Mouse (Mus musculus) limb, embryonic 13.5 days (tissue): ENCODE data around the gene Kansl1. TPM values are rescaled to one million over a fixed set of nuclear protein-coding genes. Genes with fewer than 3 reads are reported as not detected.

Experiments
- ATAC-seq: fragments of 200-750 bp; cut with Nextera tagmentation; 2 replicates; pipeline ENCODE4 v1.8.0; 2017; ENCODE audit warnings: low read depth, moderate number of reproducible peaks, moderate TSS enrichment; ENCODE audit not compliant: low FRiP score
- H3K27ac ChIP-seq: fragments of 300-500 bp; sonication (generic); 2 replicates; pipeline ENCODE4 v1.5.1; 2015; ENCODE audit warnings: inconsistent platforms, mild to moderate bottlenecking, moderate library complexity
- H3K27me3 ChIP-seq: fragments of 300-500 bp; sonication (generic); 2 replicates; pipeline ENCODE4 v1.6.1; 2015; ENCODE audit warnings: mild to moderate bottlenecking, inconsistent platforms
- H3K36me3 ChIP-seq: fragments of 300-500 bp; sonication (generic); 2 replicates; pipeline ENCODE4 v1.6.1; 2015; ENCODE audit warnings: inconsistent platforms, mild to moderate bottlenecking, moderate library complexity
- H3K4me1 ChIP-seq: fragments of 300-500 bp; sonication (generic); 2 replicates; pipeline ENCODE4 v1.6.1; 2015; ENCODE audit warnings: inconsistent platforms
- H3K4me2 ChIP-seq: fragments of 300-500 bp; sonication (generic); replicated peaks from 2 replicates; pipeline ENCODE4 v1.6.1; 2015; ENCODE audit warnings: inconsistent platforms, mild to moderate bottlenecking, moderate library complexity
- H3K4me3 ChIP-seq: fragments of 300-500 bp; sonication (generic); 2 replicates; pipeline ENCODE4 v1.5.1; 2015; ENCODE audit warnings: moderate library complexity, mild to moderate bottlenecking, inconsistent platforms
- H3K9ac ChIP-seq: fragments of 300-500 bp; sonication (generic); 2 replicates; pipeline ENCODE4 v1.6.1; 2015; ENCODE audit warnings: mild to moderate bottlenecking, inconsistent platforms
- H3K9me3 ChIP-seq: fragments of 300-500 bp; sonication (generic); 2 replicates; pipeline ENCODE4 v1.6.1; 2016; ENCODE audit warnings: inconsistent platforms
- WGBS: fragments of 180-500 bp; shearing (Covaris S2); methylation state at CpG from one replicate; pipeline ENCODE4 v1.1.7; 2015; 5-methylcytosine and 5-hydroxymethylcytosine counted together
- polyA plus RNA-seq: library from polyadenylated mRNA; unstranded; fragments of >200 nt; fragmentation: Nextera tagmentation; extraction: Ambion mirVana; gene quantifications from 2 replicates; pipeline ENCODE4 v1.2.1, GENCODE M21; 2015

Kansl1 gene
- polyA plus RNA-seq, 1 experiment from 2014 or later = 30.1 TPM

DNA sequence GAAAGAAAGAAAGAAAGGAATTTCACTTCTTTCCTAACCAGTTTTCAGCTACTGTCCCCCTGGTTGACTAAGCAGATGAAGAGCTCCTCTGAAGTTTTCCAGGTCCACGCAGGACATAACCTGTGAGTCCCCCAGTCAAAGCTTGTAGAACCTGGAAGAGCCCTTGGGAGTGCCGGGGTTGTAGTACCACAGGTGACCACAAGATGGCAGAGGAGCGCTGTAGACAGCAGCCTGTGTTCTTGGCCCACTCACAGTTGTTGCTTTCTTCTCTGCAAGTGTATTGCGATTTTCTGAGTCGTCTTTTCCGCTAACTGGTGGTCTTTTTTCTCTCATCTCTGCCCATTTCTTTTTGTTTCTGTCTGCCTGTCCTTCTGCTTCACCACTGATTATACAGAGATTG is 153.0 kb downstream of the Kansl1 start:
- Histone ChIP-seq H3K4me1 (peaks cover 8% of the 10 kb centered on the region; the same call in 1 of the 2 replicates), H3K36me3 (no peaks in the 10 kb centered on the region), H3K27ac (no peak overlapping the region), H3K9ac (no peak overlapping the region), H3K4me3 (no peak overlapping the region), H3K4me2 (no peak overlapping the region), H3K9me3 (no peaks in the 10 kb centered on the region), H3K27me3 (peaks cover 28% of the 10 kb centered on the region)
- ATAC-seq = 0 out of 2 replicates have a peak, but pooled peaks have one; percentile 45
- 5% methylated on average over 6 of the region's 6 CpGs for WGBS

GRCm38 (mm10) chr11:104311643-104312042 is 157.0 kb downstream of the Kansl1 start:
- no peak overlapping the region for H3K4me3 ChIP-seq
- H3K27me3 ChIP-seq = peaks cover 35% of the 10 kb centered on the region
- H3K36me3 ChIP-seq = no peaks in the 10 kb centered on the region
- H3K9ac ChIP-seq = no peak overlapping the region
- no peaks in the 10 kb centered on the region for H3K9me3 ChIP-seq
- WGBS = 74% methylated on average over 7 of the region's 7 CpGs
- no peak overlapping the region for H3K27ac ChIP-seq
- no peak overlapping the region for H3K4me2 ChIP-seq
- no peak for ATAC-seq
- H3K4me1 ChIP-seq = 0 out of 2 replicates have a peak, but pooled peaks cover 9% of the 10 kb centered on the region

DNA sequence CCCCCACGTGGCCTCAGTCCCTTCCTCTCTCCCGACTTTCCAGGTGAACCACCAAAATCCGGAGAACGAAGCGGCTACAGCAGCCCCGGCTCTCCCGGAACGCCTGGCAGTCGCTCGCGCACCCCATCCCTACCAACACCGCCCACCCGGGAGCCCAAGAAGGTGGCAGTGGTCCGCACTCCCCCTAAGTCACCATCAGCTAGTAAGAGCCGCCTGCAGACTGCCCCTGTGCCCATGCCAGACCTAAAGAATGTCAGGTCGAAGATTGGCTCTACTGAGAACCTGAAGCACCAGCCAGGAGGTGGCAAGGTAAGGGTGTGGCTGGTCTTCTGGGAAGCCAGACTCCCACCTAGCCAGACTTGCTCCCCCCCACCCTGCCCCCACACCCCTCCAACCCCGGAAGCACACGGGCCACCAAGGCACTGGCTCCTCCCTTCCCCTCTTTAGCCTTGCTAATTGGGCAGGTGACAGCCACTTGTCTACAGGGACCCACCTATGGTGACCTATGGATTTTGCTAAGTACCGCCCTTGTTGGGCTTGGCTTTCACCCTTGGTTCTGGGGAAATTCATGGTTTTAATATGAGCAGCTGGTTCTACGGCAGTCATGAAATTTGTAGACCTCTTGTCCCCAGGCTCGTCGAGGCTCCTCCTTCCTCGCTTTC is 158.3 kb downstream of the Kansl1 start:
- Histone ChIP-seq H3K4me3 (peak overlapping the region; percentile 14), H3K27ac (no peak overlapping the region), H3K27me3 (peaks cover 35% of the 10 kb centered on the region)

DNA sequence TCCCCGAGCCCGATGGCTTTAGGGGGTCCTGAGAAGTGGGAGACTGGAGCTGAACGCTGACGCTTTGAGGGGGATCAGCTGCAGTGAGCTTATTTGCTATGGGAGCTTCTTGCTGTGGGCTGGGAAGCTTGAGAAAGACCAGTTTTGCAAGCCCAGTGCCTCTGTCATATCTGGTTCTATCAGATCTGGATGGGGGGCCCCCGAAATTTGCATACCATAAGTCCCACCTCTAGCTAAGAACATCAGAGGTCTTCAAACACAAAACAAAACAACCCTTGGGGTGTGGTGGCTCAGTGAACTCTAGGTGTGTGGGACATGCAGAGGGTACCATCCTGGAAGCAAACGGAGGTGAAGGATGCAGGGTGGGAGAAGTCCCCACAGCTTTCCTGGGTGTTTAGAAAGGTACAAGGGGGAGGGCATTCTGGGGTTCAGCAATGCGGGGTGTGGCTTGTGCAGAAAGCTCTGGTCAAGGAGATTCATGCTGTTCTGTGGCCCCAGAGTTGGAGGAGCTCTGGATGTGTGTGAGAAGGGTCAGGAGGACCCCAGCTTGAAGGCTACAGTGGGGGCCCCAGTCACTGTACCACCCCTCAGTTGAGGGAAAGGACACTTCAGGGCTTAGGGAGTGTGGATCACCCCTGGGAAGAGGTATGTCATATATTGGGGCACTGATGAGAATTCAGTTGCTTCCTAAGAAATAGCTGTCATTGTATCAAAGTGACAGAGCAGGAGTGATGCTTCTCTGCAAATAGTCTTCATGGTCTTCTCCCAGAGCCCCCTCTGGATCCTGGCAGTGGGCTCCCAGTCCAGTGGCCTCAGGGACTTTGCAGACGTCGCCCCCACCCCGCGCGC is 159.1 kb downstream of the Kansl1 start:
- Histone ChIP-seq H3K4me2 (peak overlapping the region; percentile 42), H3K4me3 (peak overlapping the region; percentile 14), H3K27ac (no peak overlapping the region), H3K9ac (peak overlapping the region; percentile 31), H3K4me1 (0 out of 2 replicates have a peak, but pooled peaks cover 9% of the 10 kb centered on the region), H3K36me3 (no peaks in the 10 kb centered on the region), H3K27me3 (peaks cover 35% of the 10 kb centered on the region), H3K9me3 (no peaks in the 10 kb centered on the region)
- no peak for ATAC-seq
- 33% methylated on average over 12 of the region's 12 CpGs for WGBS

More for the DNA sequence above, 158.3 kb downstream of the Kansl1 start:
- WGBS = 11% methylated on average over 23 of the region's 23 CpGs
- Histone ChIP-seq H3K4me2 (peak overlapping the region; percentile 42), H3K36me3 (no peaks in the 10 kb centered on the region), H3K9me3 (no peaks in the 10 kb centered on the region), H3K9ac (peak overlapping the region; percentile 31), H3K4me1 (0 out of 2 replicates have a peak, but pooled peaks cover 9% of the 10 kb centered on the region)
- ATAC-seq = no peak

GRCm38 (mm10) chr11:104307136-104307535 is 161.5 kb downstream of the Kansl1 start:
- Histone ChIP-seq H3K27me3 (peaks cover 35% of the 10 kb centered on the region), H3K27ac (no peak overlapping the region), H3K4me3 (no peak overlapping the region), H3K9me3 (no peaks in the 10 kb centered on the region), H3K9ac (no peak overlapping the region), H3K36me3 (no peaks in the 10 kb centered on the region), H3K4me1 (peaks cover 22% of the 10 kb centered on the region), H3K4me2 (no peak overlapping the region)
- ATAC-seq = no peak
- 68% methylated on average over 4 of the region's 4 CpGs for WGBS

DNA sequence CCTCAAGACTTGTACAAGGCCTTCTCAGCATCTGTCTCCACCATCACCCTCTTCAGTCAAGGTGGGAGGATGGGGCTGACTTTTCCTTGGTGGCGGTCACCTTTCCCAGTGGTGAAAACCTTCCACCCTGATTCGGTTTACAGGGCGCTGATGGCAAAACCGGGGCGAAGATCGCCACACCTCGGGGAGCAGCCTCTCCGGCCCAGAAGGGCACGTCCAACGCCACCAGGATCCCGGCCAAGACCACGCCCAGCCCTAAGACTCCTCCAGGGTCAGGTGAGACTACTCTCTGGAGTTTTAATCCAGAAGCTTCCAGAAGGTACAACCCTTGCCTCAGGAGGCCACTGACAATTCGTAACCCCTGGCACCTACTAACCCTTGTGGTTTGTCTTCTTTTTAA is 162.2 kb downstream of the Kansl1 start:
- peaks cover 25% of the 10 kb centered on the region for H3K4me1 ChIP-seq
- no peaks in the 10 kb centered on the region for H3K36me3 ChIP-seq
- WGBS = 93% methylated on average over 13 of the region's 13 CpGs
- ATAC-seq = no peak
- H3K4me2 ChIP-seq = no peak overlapping the region
- H3K27me3 ChIP-seq = peaks cover 29% of the 10 kb centered on the region
- H3K9me3 ChIP-seq = no peaks in the 10 kb centered on the region
- no peak overlapping the region for H3K27ac ChIP-seq
- H3K9ac ChIP-seq = no peak overlapping the region
- no peak overlapping the region for H3K4me3 ChIP-seq

DNA sequence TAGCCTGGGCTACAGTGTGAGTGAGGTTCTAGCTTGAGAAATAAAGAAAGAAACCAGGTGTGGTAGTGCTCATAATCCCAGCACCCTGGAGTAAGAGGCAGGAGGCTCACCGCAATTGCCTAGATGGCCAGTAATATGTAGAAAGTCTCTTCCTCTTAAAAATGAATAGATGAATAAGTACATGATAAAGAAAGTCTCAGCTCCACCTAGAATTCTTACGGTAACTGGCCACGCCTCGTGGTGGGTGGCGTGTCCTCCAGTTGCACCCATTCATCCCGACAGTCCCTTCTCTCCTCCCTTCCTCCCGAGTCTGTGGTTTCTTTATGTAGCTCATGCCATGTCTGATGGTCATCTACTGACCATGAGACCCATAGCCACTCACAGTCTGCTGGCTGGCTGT is 162.9 kb downstream of the Kansl1 start:
- Histone ChIP-seq H3K27ac (no peak overlapping the region), H3K9ac (no peak overlapping the region), H3K4me3 (no peak overlapping the region), H3K4me2 (no peak overlapping the region), H3K4me1 (peaks cover 25% of the 10 kb centered on the region), H3K36me3 (no peaks in the 10 kb centered on the region), H3K9me3 (no peaks in the 10 kb centered on the region), H3K27me3 (peaks cover 21% of the 10 kb centered on the region)
- ATAC-seq = no peak
- WGBS = 96% methylated on average over 7 of the region's 7 CpGs

- WGBS = 29% methylated on average over 8 of the region's 8 CpGs
- peaks cover 16% of the 10 kb centered on the region for H3K4me1 ChIP-seq
- no peaks in the 10 kb centered on the region for H3K36me3 ChIP-seq
- H3K4me3 ChIP-seq = no peak overlapping the region
- no peak for ATAC-seq
- no peaks in the 10 kb centered on the region for H3K27me3 ChIP-seq
- no peaks in the 10 kb centered on the region for H3K9me3 ChIP-seq
- H3K9ac ChIP-seq = no peak overlapping the region
- H3K27ac ChIP-seq = no peak overlapping the region
- no peak overlapping the region; the same call in 1 of the 2 replicates for H3K4me2 ChIP-seq
These were observed 165.3 kb downstream of the Kansl1 start for GRCm38 (mm10) chr11:104303088-104303960.

GRCm38 (mm10) chr11:104302628-104303027 is 166.0 kb downstream of the Kansl1 start:
- Histone ChIP-seq H3K4me1 (peaks cover 16% of the 10 kb centered on the region), H3K9me3 (no peaks in the 10 kb centered on the region), H3K36me3 (no peaks in the 10 kb centered on the region), H3K4me3 (no peak overlapping the region), H3K4me2 (peak overlapping the region; percentile 36), H3K27me3 (no peaks in the 10 kb centered on the region), H3K9ac (no peak overlapping the region), H3K27ac (no peak overlapping the region)
- no peak for ATAC-seq
- 32% methylated on average over 12 of the region's 12 CpGs for whole genome bisulfite sequencing

DNA sequence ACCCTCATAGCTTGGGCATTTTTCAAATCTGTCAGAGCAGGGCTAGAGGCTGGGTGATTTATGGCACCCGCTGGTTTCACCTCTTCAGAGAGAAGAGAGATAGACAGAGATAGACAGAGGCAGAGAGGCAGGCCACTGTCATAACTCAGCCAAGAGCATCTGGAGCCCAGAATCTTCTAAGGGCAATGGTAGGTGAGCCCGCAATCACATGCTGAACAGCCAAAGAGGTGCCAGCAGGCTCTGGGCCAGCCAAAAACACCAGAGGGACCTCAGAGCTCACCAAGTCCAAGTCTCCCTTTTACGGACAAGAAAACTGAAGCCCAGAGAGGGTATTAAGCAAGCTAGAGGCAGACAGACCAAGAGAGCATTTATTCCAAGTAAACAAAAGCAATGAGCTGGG is 171.0 kb downstream of the Kansl1 start:
- no peak overlapping the region for H3K4me3 ChIP-seq
- no peak for ATAC-seq
- 79% methylated on average over 3 of the region's 3 CpGs for WGBS
- H3K4me1 ChIP-seq = 0 out of 2 replicates have a peak, but pooled peaks cover 9% of the 10 kb centered on the region
- no peak overlapping the region for H3K9ac ChIP-seq
- no peaks in the 10 kb centered on the region for H3K9me3 ChIP-seq
- H3K4me2 ChIP-seq = no peak overlapping the region
- H3K36me3 ChIP-seq = no peaks in the 10 kb centered on the region
- no peaks in the 10 kb centered on the region for H3K27me3 ChIP-seq
- no peak overlapping the region for H3K27ac ChIP-seq

GRCm38 (mm10) chr11:104295656-104296055 is 173.0 kb downstream of the Kansl1 start:
- H3K36me3 ChIP-seq = no peaks in the 10 kb centered on the region
- no peak for ATAC-seq
- no peaks in the 10 kb centered on the region for H3K4me1 ChIP-seq
- H3K4me2 ChIP-seq = no peak overlapping the region
- no peaks in the 10 kb centered on the region for H3K27me3 ChIP-seq
- no peak overlapping the region for H3K4me3 ChIP-seq
- WGBS = 24% methylated on average over 6 of the region's 6 CpGs
- no peak overlapping the region for H3K27ac ChIP-seq
- H3K9me3 ChIP-seq = no peaks in the 10 kb centered on the region
- no peak overlapping the region for H3K9ac ChIP-seq
